Mouse (Mus musculus): ENCODE data around the gene Slc25a39. TPM values are rescaled to one million over a fixed set of nuclear protein-coding genes. Genes with fewer than 3 reads are reported as not detected.

The Slc25a39 gene
- 10 to 100 TPM; 74.8 to 80.1 TPM for total RNA-seq (2021)
- long read RNA-seq, transcript Slc25a39-201 (12 exons, 1,685 nt): major isoform, 81 of 89 reads
- long read RNA-seq, partial matches to known transcripts: 3 of 89 reads
- long read RNA-seq, other reads (novel, unspliced or antisense): 5 of 89 reads

GRCm38 (mm10) chr11:102407834-102408215 is at the start of gene Slc25a39:
Gene Slc25a39, minus strand, starts transcription at chr11:102407946.
- DNase-seq (ENCODE audit: low spot score in 2 of 2): no peak

DNA sequence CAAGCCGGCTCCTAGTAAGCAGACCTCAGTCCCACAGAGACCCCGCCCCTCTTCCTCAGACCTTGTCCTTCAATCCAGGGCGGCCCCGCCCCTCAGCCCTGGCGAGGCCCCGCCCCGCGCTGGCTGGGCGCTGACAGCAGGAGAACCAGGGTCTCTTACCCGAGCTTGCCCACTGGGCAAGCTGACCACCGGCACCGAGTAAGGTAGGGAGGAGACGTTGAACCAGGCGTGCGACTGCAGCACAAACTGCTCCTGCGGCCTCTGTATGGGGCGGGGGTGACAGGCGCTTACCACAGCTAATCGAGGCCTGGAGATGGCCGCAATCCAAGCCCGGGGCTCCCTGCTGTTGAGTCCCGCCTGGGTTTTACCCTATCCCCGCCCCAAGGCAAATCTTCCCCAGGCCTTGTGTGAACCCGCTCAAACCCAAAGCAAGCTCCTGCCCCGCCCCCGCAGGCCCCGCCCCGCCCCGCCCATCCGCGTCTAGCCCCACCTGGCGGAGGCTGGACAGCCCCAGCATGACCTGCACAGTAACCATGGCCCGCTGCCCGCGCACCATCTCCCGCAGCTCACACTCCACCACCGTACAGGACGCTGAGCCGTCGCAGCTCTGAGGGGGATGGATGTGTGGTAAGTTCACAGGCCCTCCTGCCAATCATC is 48.1 kb upstream of the Slc25a39 start:
- peak; percentile 54 to 69 for DNase-seq (ENCODE audit: low spot score in 2 of 2)

GRCm38 (mm10) chr11:102453131-102453530 is 45.4 kb upstream of the Slc25a39 start:
- no peak for DNase-seq (ENCODE audit: low spot score in 2 of 2)

DNA sequence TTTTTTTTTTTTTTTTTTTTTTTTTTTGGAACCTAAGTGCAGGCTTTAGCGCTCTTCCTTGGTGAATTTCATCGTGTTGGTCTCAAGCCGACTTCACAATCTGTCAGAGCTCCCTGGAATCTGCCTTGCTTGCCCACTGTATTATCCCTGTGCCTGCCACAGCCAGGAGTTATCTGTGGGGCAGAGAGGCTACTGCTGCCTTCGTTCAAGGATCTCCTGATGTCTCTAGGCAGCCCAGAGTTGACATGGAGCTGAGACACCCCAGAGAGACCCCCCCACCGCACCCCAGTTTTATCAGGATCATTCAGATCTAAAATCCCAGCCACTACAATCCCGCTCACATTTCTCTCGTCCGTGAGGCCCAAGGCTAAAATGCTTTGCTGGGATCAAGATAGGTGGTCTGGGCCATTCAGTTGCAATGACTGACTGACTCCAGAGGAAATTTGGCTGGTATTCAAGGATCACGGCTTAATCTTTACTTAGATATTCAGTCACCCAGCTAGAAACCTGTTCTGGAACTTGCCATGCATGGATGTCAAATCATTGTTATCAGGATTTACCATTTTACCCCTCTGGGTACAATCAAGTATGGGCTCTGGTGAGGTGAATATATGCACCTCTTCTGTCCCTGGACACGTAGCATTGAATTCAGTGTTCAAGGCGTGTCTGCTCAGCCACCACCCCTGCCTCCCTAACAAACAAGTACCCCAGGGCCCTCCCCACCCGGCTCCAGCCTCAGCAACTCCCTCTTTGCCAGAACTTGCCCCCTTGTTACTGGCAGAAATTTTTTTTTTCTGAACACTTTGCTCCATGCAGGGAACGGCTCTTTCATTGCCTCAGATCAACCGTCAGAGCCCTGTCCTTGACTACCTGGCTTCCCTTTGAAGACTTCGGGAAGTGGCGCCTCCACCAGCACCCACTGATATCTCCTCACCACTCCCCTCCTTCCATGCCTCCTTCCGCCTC is 41.6 kb upstream of the Slc25a39 start:
- no peak for DNase-seq (ENCODE audit: low spot score in 2 of 2)

DNA sequence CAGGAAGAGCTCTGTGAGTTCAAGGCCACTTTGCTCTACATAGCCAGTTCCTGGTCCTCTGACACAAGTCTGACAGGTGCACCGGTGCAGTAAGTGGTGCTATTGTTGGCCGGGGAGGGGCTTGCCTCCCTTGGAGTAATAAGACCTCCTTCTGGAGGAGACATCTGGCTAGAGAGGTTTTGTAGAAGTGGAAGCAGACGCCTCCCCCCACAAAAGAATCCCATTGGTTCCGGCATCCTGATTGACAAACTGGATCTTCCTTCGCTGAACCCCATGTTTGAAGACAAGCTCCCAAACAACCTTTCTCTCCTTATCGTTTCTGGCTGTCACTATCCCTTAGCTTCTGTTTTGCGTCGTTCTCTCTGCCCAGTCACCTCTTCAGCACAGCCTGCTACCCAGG is 40.6 kb upstream of the Slc25a39 start:
- DNase-seq (ENCODE audit: low spot score in 2 of 2): no peak

GRCm38 (mm10) chr11:102447497-102447896 is 39.8 kb upstream of the Slc25a39 start, which contains the start of gene Fam171a2:
Gene Fam171a2, minus strand, starts transcription at chr11:102447682.
- DNase-seq (ENCODE audit: low spot score in 2 of 2): peak; percentile 92 to 94

DNA sequence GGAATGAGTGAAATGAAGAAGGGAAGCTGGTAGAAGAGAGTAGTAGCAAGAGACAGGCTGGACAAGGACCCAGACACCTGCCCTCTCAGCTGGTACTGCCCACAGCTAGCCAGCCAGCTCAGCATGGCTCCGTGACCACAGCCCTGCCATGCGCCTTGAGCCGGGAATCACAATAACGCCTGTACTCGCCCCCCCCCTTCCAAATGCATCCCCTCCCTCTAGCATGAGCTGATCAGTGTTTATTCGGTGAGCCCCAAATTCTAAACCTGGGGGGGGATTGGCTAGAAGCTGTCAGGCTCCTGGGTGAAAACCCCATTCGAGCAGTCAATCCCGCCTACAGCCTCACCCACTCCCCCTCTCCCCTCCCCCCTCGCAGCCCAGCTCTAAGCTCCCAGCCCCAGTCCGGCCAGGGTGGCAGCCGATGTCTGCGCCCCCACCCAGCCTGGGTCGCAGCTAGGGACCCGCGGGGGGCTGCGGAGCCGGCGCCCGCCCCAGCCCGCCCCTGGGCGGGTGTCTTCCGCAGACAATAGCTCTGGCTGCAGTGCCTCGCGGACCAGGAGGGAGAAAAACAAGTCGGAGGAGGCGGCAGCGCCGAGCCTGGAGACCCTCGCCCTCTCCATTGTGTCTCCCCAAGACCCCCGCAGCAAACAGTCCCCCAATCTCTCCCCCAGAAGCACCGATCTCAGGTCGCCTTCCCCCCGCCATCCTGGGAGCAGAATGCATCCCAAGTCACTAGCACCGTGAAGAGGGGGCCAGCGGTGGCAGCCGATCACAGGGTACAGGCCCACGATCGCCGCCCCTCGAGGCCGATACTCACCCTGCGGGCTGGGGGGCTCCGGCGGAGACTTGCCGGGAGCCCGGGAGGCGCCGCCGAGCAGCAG is 39.1 kb upstream of the Slc25a39 start:
- peak in 1 of 2 experiments; percentile 60 for DNase-seq (ENCODE audit: low spot score in 2 of 2)

- peak in 1 of 2 experiments; percentile 63 for DNase-seq (ENCODE audit: low spot score in 2 of 2)
These were observed 38.2 kb upstream of the Slc25a39 start for GRCm38 (mm10) chr11:102445891-102446361.

GRCm38 (mm10) chr11:102445264-102445890 is 37.6 kb upstream of the Slc25a39 start:
- DNase-seq (ENCODE audit: low spot score in 2 of 2): no peak

GRCm38 (mm10) chr11:102444781-102445180 is 37.0 kb upstream of the Slc25a39 start:
- no peak for DNase-seq (ENCODE audit: low spot score in 2 of 2)

GRCm38 (mm10) chr11:102444321-102444720 is 36.6 kb upstream of the Slc25a39 start:
- no peak for DNase-seq (ENCODE audit: low spot score in 2 of 2)

- DNase-seq (ENCODE audit: low spot score in 2 of 2): no peak
These were observed 36.0 kb upstream of the Slc25a39 start for GRCm38 (mm10) chr11:102443740-102444139.

GRCm38 (mm10) chr11:102442089-102442488 is 34.3 kb upstream of the Slc25a39 start:
- DNase-seq (ENCODE audit: low spot score in 2 of 2): no peak

GRCm38 (mm10) chr11:102441434-102441833 is 33.7 kb upstream of the Slc25a39 start:
- no peak for DNase-seq (ENCODE audit: low spot score in 2 of 2)

GRCm38 (mm10) chr11:102440255-102440654 is 32.5 kb upstream of the Slc25a39 start:
- no peak for DNase-seq (ENCODE audit: low spot score in 2 of 2)

DNA sequence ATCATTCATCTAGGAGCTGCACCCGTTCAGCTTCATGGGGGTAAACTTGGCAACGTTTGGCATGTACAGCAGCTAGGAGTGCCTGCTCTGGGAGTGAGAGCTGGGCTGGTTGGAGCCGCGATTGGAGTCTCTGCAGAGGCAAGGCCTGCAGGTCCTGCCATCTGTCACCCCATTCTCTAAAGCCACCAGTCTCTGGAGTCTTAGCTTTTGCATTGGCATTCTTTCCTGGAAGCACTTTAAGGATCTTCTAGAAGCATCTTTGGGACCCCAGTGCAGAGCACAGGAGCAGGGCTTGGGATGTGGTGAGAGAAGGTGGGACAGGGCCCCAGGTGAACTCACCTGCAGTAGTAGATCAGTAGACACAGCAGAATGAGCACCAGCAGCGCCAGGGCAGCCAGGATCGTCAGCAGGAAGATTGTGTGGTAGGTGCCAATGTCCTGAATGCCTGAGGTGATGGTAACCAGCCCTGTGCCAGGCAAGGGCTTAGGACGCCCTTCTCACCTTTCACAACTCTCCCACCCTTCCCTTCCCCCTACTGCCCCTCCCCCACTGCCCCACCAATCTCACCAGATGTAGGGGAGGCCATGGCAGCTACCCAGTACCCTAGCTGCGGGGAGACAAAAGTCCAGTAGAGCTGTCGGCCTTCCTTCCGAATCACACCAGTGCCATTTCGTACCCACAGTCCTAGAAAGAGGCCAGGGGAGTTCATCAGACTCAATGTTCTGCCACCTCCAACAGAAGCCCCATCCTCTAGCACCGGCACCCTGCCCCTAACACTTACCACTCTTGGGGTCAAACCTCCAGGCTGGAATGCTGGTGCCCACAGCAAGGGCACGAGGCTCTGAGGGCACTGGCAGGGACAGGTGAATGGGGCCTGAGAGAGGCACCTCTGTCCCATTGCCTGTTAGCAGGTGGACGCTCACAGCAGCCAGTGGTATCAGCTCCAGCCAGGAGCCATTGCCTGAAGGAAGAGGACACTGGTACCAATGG is 31.6 kb upstream of the Slc25a39 start:
- DNase-seq (ENCODE audit: low spot score in 2 of 2): no peak

DNA sequence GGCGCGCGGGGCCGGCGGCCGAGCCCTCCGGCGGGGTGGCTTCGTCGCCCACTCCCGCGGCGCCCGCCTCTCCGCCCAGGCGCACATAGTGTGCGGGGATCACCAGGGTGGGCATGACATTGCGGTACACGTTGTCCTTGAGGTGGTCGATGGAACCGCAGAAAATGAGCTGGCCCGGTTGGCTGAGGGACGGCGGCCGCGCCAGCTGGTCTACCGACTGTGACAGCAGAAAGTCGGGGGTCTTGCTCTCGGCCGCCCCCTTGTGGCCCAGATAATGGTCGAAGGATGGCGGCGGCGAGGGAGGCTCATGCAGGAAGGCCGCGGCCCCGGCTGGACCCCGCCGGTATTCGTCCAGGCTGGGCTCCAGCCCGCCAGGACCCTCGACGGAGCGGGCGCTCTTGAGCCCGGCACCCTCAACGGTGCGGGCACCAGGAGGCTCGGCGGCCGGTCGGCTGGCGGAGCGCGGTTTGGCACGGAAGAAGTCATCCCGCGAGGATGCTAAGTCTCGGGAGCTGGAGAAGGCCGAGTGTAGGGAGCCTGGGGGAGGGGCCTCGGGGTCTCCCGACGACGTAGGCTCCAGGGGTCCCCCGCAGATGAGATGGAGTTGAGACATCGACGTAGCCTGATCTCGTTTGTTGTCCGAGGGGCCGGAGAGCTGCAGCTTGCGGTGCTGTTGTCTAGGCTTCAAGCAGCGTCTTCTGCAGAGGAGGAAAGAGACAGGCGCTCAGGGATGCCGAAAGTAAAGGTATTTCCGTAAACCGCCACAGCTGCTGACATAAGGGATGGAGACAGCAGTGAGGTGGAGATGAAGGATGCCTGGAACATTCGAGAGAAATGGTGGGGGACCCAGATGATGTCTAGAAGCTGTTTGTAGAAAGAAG is 30.7 kb upstream of the Slc25a39 start:
- DNase-seq (ENCODE audit: low spot score in 2 of 2): peak; percentile 93 to 94
